8 mouse cellular contexts compared by ENCODE assay signal in genomic region chr7:80078792-80079301, GRCm38 (mm10). TPM values are rescaled to one million over a fixed set of nuclear protein-coding genes. Genes with fewer than 3 reads are reported as not detected.
A peak's percentile ranks its signal among the peaks of the same experiment; 100 is the strongest.
DNase-seq lines count a peak whose midpoint lies in the region; ATAC-seq and TF ChIP-seq lines count a peak whose summit lies in the region.

No protein-coding gene starts in this region.

- WGBS in embryonic facial prominence, embryonic 10.5 days, result 31% methylated on average over 14 of the region's 14 CpGs
- WGBS in midbrain, embryonic 14.5 days, result 37% methylated on average over 14 of the region's 14 CpGs
- WGBS in spleen, adult 2 months, result 13% methylated on average over 14 of the region's 14 CpGs

- H3K27ac ChIP-seq in embryonic facial prominence, embryonic 10.5 days (replicated peaks), result peak overlapping the region; percentile 83
- peak overlapping the region; percentile 52 for H3K27ac ChIP-seq in midbrain, embryonic 14.5 days (replicated peaks; ENCODE audit: low read depth, low read length)
- H3K27ac ChIP-seq in spleen, adult 2 months (ENCODE audit: insufficient read depth, low read length), result peak overlapping the region; percentile 36

- ATAC-seq in midbrain, embryonic 14.5 days (ENCODE audit: low FRiP score, low TSS enrichment), result no peak

- H3K9me3 ChIP-seq in embryonic facial prominence, embryonic 10.5 days, result no peaks in the 10 kb centered on the region
- H3K9me3 ChIP-seq in midbrain, embryonic 14.5 days (ENCODE audit: control insufficient read depth, low read length), result no peaks in the 10 kb centered on the region

- peak; percentile 86 for DNase-seq in layer of hippocampus, adult 11-12 months (ENCODE audit: low spot score)
- no peak for DNase-seq in layer of hippocampus, postnatal 25 days (ENCODE audit: extremely low spot score in 1 of 2, low spot score in 1 of 2)
- peak; percentile 73 for DNase-seq in embryonic facial prominence, embryonic 10.5 days (ENCODE audit: low spot score)
- peak; percentile 95 to 98 for DNase-seq in heart, adult 9 months (ENCODE audit: low spot score in 2 of 2)
- peak; percentile 92 to 94 for DNase-seq in kidney, adult 8-10 months
- peak; percentile 67 for DNase-seq in liver
- no peak for DNase-seq in midbrain, embryonic 14.5 days
- peak in 1 of 2 experiments; percentile 48 for DNase-seq in spleen, adult 2 months (ENCODE audit: low read depth in 1 of 2, low spot score in 2 of 2)

- H3K4me3 ChIP-seq in embryonic facial prominence, embryonic 10.5 days, result peak overlapping the region; percentile 27; the same call in 1 of the 2 replicates
- no peak overlapping the region for H3K4me3 ChIP-seq in midbrain, embryonic 14.5 days (replicated peaks; ENCODE audit: low read depth, low read length)
- no peak overlapping the region for H3K4me3 ChIP-seq in spleen, adult 2 months (ENCODE audit: extremely low read depth, insufficient read depth, insufficient read length)

- H3K36me3 ChIP-seq in embryonic facial prominence, embryonic 10.5 days (replicated peaks), result peaks cover 30% of the 10 kb centered on the region
- peaks cover 27% of the 10 kb centered on the region for H3K36me3 ChIP-seq in midbrain, embryonic 14.5 days (ENCODE audit: control insufficient read depth, insufficient read depth, low read length)
- H3K36me3 ChIP-seq in spleen, adult 2 months (ENCODE audit: control insufficient read depth, insufficient read depth, low read length), result peaks cover 14% of the 10 kb centered on the region

- no peak for TF ChIP-seq CTCF in spleen, adult 2 months (IDR thresholded peaks at IDR 0.05; ENCODE audit: extremely low read depth, insufficient read depth, insufficient read length, insufficient replicate concordance)

- H3K4me1 ChIP-seq in embryonic facial prominence, embryonic 10.5 days, result peaks cover 62% of the 10 kb centered on the region
- peaks cover 35% of the 10 kb centered on the region for H3K4me1 ChIP-seq in midbrain, embryonic 14.5 days (ENCODE audit: control insufficient read depth, insufficient read depth, low read length)
- H3K4me1 ChIP-seq in spleen, adult 2 months (ENCODE audit: control insufficient read depth, insufficient read depth, insufficient read length), result peaks cover 34% of the 10 kb centered on the region

- no peaks in the 10 kb centered on the region for H3K27me3 ChIP-seq in embryonic facial prominence, embryonic 10.5 days (replicated peaks; ENCODE audit: low read depth, poor library complexity, severe bottlenecking)
- no peaks in the 10 kb centered on the region for H3K27me3 ChIP-seq in midbrain, embryonic 14.5 days (ENCODE audit: control insufficient read depth, insufficient read depth, low read length)
- no peaks in the 10 kb centered on the region for H3K27me3 ChIP-seq in spleen, adult 2 months (ENCODE audit: control insufficient read depth, insufficient read depth, low read length)

- no peak overlapping the region for H3K4me2 ChIP-seq in midbrain, embryonic 14.5 days (ENCODE audit: low read length)

- no peak for TF ChIP-seq POLR2A in spleen, adult 2 months (IDR thresholded peaks at IDR 0.05; ENCODE audit: low read depth, low read length)

- H3K9ac ChIP-seq in midbrain, embryonic 14.5 days (replicated peaks; ENCODE audit: low read length), result no peak overlapping the region; the same call in 1 of the 2 replicates

RNA-seq across cellular contexts. Expression of gene Idh2, which starts 36.3 kb away (rescaled TPM):
- 10 to 100 TPM; 62.2 to 67.0 TPM for total RNA-seq in layer of hippocampus, postnatal 25 days (2021)
- polyA plus RNA-seq in embryonic facial prominence, embryonic 10.5 days (2016; fragmentation: Nextera tagmentation; extraction: Ambion mirVana), result 522 and 534 TPM in 2 replicates
- 203 and 232 TPM in 2 replicates for polyA plus RNA-seq in midbrain, embryonic 14.5 days (2014; fragmentation: Nextera tagmentation; extraction: Ambion mirVana)
- polyA plus RNA-seq in spleen, adult 2 months (2012; rRNA removed), result 52.6 and 54.0 TPM in 2 replicates

RNA-seq across cellular contexts. Expression of gene Zfp710, which starts 54.2 kb away (rescaled TPM):
- total RNA-seq in layer of hippocampus, postnatal 25 days (2021), result 10 to 100 TPM; 20.9 to 22.9 TPM
- polyA plus RNA-seq in embryonic facial prominence, embryonic 10.5 days (2016; fragmentation: Nextera tagmentation; extraction: Ambion mirVana), result 21.5 and 25.2 TPM in 2 replicates
- polyA plus RNA-seq in midbrain, embryonic 14.5 days (2014; fragmentation: Nextera tagmentation; extraction: Ambion mirVana), result 17.0 and 17.7 TPM in 2 replicates
- polyA plus RNA-seq in spleen, adult 2 months (2012; rRNA removed), result 45.3 and 57.7 TPM in 2 replicates

Comparison
In these comparisons a context has a peak if more than half of its experiments do, and no peak if none do; other contexts are left out.
1. DNase-seq: peak in layer of hippocampus, adult 11-12 months (single experiment), embryonic facial prominence, embryonic 10.5 days (single experiment), heart, adult 9 months (2 of 2), kidney, adult 8-10 months (2 of 2) and liver (single experiment); none in layer of hippocampus, postnatal 25 days (0 of 2) and midbrain, embryonic 14.5 days (single experiment).
2. Peak in every context shown above with its lines, with median percentiles within 50 percentile points of each other: H3K27ac ChIP-seq.